Mouse (Mus musculus) kidney, postnatal 36 days (tissue): ENCODE data around the gene Gm43738.
"Not testable (repeated sequence)": the region's sequence is repeated elsewhere in the genome, so short reads cannot be mapped to it uniquely, and the experiment has no call there.

Experiments used
- DNase-seq, 2 experiments: peaks; one replicate each; pipeline ENCODE4 v3.0.0; 2021 to 2022; ENCODE audit warnings: mixed read lengths in 2 of 2

Gene Gm43738

DNA sequence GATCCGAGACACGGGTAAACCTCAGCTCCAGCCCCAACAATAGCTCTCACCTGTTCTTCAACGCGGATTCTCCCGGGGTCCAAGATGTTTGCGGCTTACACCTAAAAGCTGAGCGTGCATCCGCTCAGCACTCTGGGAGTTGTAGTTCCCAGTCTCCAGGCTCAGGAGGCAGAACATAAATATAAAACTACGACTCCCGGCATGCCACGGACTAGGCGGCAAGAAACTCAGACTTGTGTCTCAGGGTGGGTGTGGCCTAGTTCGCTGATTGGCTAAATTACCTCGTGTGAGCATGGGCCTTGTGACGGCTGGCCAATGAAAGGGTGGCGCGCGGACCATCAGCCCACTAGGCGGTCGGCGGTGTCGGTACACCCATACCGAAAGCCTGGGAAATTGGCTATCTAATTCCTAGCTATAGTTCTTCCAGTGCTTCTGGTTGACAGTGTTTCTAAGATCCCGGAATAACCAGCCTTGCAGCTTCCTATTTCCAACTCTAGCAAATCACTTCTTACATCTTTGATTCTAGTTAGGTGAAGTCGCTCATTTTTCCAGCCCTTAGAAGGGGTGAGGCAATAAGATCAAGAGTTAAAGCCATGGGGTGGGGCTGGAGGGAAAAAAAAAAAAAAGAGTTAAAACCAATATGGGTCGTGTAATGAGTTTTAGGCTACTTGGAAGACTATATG lies 1.1 kb upstream of the Gm43738 start, which contains the start of gene Fdps:
Gene Fdps (minus strand): TSS at position 148 of the 683 bp plus-strand sequence.
- peak; percentile 97 to 100 for DNase-seq

GRCm38 (mm10) chr3:89101459-89101811 lies 536 bp upstream of the Gm43738 start:
- no peak for DNase-seq

- no peak for DNase-seq
Observed at GRCm38 (mm10) chr3:89094021-89094420, 6.9 kb downstream of the Gm43738 start.

GRCm38 (mm10) chr3:89093175-89093574 lies 7.7 kb downstream of the Gm43738 start, which contains the start of gene Rusc1:
Rusc1 (minus strand) TSS chr3:89093311.
- peak; percentile 85 to 89 for DNase-seq

- DNase-seq, result no peak
Observed at GRCm38 (mm10) chr3:89092509-89093090, 8.3 kb downstream of the Gm43738 start.

DNA sequence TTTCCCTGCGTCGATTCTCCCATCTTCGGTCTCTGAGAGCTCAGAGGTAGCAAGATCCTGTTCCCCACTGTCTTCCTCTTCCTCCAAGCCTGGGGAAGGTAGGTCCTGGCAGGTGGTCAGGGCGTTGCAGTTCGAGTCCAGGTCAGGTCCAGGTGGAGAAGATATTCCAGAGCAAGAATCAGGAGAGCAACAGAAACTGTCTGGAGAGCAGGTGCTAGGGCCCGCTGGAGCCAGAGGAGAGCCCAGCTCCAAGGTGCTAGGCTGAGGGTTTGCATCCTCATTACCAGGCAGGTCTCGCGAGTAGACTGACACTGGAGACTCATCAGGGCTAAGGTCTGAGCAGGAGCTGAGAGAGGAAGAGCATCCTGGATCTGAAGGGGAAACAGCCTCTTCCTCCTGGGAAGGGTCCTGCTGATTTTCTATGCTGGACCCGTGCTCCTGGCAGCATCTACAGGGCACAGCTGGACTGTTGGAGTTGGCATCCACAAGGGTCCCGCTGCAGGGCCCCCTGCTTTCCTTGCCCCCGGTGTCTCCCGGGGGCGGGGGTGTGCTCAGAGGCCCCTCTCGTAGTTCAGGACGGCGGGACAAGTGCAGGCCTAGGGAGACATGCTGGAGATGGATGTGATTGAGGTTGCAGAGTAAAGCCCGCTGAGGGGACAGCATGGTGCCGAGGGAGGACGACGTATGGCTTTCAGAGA lies 8.9 kb downstream of the Gm43738 start:
- DNase-seq, result no peak

DNA sequence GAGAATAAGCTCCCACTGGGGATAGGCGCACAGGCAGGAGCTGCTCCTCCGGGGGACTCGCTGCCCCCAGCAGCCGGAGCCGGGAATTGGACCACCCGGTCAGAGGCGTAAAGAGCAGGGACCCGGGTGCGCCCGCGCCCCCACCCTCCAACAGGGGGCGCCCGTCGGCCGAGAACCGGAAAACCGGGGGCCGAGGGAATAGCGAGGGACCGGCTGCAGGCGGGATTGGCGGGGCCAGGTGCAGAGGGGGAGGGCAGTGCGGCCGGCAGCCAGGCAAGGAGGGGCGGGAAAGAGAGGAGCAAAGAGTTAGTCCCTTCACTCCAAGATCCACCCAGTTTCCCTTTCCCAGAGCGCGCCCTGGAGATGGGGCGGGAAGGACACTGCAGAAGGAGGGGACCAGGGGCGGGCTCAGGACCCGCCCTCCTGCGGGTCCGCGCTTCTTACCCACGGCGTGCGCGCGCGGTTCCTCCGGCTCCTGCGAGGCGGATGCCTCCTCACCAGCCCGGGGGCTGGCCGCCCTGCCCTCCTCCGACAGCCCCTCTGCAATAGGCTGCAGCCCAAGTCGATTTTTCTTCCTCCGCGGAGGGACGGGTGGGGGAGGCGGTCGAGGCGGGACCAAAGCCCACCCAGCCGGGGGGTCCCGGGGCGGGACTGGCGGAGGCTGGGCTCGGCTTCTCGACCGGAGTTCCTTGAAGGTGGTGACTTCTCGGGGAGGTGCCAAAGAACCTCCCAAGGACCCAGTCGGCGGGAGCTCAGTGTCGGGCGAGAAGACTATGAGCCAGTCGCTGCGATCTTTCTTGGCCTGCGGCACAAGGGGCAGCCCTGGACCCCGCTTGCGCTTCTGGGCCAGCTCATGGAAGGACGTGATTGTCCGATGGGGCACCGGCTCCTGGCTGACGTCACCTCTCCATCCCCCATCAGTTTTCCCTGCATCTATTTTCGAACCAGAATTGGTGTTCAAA lies 9.9 kb downstream of the Gm43738 start:
- DNase-seq, result peak; percentile 85 to 90

DNA sequence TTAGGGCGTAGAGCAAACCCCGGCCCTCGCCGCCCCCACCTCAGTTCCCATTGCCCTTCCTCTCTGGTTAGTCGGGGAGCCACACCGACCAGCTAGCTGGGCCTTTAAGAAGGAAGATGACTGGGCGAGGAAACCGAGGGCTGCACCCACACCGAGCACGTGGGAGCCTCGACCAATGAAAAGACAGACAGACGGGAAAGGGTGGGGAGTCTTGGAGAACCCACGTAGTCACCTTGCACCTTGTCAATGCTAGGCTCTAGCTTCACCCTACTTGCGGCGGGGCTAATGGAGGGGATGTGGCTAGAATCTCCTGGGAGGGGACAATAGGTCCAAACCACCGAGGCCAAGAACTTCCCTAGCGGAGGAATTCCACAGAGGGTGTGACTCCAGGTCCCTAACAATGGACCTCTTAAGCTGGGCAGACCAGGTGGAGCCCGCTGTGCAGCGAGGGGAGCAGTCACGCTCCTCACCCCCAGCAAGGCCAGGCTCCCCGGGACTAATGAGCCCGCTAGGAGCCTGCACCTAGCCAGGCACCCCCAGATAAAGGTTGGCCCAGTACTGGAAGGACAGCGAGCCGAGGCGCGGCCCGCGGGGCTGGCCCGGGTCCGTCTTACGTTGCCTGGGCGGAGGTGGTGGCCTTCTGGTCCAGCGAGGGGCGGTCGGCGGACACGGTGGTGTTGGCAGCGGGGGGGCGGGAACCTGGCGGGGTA lies 10.9 kb downstream of the Gm43738 start:
- DNase-seq, result peak; percentile 91 to 95

DNA sequence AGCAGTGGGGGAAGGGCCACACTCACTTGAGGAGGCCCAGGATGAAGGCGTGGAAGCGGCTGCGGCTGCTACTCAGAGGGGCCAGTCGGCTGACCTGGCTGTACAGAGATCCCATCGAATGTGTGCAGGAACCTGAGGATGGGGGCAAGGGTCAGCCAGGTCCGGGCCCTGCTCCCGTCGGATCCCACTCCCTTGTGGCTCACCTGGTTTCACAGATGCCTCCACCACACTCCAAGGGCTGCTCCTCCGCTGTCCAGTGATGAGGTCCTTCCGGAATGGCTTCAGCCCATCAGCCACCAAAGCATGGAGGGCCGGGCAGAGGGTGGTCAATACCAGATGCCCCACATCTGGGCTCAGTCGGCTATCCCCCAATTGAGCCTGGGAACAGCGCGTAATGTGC lies 11.9 kb downstream of the Gm43738 start:
- peak in 1 of 2 experiments; percentile 27 for DNase-seq

DNA sequence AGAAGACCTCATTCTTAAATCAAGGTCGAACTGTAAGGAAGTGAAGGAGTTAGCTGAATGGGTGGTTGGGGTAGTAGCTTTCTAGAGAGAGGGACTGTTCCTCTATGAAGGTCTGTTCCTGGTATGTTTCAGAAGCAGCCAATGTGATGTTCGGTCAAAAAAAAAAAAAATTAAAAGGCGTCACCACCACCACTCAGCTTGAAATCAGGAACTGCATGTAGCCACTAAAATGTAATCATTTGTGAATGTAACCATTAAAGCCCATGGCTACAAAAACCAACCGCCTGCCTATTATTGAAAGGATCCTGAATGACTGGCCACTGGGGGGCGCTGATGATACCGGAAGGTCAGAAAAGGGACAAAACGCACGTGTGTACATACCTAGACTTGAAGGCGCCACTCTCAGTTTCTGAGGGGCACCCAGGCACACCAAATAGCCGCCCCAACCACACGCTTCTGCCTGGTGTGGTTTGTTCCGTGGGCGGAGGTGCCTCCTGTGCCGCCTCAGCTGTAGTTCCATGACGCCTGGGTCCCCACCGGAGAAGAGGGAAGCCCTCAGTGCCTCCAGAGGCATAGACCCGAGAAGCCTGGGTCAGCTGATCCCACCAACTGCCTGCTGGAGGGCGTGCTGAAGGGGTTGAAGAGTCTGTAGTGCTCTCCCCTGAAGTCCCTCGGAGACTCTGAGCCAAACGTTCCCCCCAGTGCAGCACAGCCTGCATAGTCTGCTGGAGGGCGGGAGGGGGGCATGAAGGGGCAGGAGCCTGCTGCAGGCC lies 13.4 kb downstream of the Gm43738 start:
- DNase-seq, result peak; percentile 86 to 96

DNA sequence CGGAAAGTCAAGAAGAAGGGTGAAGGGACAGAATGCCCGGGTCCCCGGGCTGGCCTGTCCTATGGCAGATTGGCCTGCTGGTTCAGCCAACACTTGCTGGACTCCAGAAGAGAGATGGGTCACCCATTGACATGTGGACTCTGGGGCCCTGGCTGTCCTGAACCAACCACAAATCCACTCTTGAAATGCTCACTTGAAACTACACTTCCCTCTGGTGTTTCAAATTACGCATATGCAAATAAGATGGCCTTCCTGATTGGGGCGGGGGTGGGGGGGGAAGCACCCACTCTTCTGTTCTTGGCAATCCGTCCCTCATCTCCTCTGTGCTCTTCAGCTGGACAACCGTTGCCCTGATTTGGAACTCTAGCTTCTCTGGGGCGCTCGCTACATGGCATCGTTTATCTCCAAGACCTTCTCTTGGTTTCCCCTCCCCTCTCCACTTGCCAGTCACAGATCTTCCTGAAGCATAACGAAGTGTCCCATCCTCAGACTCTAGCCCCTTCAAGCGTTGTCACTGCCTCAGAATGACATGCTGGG lies 16.2 kb downstream of the Gm43738 start:
- DNase-seq, result no peak

DNA sequence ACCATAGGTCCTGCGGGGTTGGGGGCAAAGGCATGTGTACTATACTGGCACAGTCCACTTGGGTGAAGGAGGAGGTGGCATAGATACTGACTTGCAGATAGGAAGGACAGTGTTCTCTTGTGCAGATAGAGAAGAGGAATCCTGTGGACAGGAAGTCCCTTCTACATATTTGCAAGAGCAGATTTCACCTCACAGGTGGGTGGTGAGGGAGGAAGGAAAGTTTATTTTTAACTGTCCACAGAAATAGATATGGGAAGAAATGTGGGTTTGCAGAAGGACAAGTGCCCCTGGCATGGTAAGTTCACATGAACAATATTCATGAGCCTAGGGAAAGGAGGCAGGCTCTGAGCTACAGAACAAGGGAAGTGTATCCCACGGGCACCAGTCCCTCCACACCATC lies 16.8 kb downstream of the Gm43738 start:
- no peak for DNase-seq

DNA sequence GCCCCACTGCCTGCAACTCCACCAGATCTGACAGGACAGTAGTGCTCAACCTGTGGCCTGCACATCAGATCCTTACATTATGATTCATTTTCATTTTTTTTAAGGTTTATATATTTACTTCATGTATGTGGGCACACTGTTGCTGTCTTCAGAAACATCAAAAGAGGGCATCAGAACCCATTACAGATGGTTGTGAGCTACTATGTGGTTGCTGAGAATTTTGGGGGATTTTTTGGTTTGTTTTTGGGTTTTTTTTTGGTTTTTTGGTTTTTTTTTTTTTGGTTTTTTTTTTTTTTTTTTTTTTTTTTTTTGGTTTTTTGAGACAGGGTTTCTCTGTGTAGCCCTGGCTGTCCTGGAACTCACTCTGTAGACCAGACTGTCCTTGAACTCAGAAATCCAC lies 18.6 kb downstream of the Gm43738 start:
- not testable (repeated sequence) for DNase-seq

GRCm38 (mm10) chr3:89077383-89077782 lies 23.5 kb downstream of the Gm43738 start:
- DNase-seq, result no peak

- DNase-seq, result no peak
Observed at GRCm38 (mm10) chr3:89067265-89067664, 33.6 kb downstream of the Gm43738 start.

DNA sequence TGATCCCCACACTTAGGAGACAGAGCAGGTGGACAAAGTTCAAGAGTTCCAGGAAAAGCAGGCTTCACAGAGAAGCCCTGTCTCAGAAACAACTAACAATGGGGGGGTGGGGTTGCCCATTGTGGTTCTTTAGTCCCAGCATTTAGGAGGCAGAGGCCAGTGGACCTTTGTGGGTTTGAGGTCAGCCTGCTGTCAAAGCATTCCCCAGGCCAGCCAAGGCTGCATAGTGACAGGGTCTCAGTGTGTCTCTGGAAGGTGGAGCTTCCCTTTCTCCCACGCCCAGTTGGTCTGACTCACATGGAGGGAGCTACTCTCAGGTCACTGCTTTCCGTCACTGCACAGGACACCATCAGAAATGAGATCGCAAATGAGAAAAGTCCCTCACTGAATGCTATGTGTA lies 39.2 kb downstream of the Gm43738 start:
- DNase-seq, result no peak

- DNase-seq, result peak; percentile 18 to 66
Observed at GRCm38 (mm10) chr3:89058783-89059182, 42.1 kb downstream of the Gm43738 start.

- DNase-seq, result no peak
Observed at GRCm38 (mm10) chr3:89058361-89058760, 42.5 kb downstream of the Gm43738 start.

DNA sequence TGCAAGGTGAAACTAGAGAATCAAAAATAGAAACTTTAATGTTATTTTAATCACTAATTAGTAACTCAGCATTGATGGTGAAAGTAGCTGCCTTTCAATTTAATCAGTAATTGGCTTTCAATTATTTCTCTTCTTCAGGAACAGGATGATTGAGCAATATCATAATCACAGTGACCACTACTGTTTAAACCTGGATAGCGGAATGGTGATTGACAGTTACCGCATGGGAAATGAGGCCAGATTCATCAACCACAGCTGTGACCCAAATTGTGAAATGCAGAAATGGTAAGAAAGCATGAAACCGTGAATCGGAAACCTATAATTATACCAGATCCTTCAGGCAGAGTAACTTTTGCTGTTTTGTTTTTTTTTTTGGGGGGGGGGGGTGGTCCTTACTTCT lies 57.5 kb downstream of the Gm43738 start:
- DNase-seq, result no peak
